Mouse (Mus musculus): ENCODE measurements around the gene Catsperd.

DNA sequence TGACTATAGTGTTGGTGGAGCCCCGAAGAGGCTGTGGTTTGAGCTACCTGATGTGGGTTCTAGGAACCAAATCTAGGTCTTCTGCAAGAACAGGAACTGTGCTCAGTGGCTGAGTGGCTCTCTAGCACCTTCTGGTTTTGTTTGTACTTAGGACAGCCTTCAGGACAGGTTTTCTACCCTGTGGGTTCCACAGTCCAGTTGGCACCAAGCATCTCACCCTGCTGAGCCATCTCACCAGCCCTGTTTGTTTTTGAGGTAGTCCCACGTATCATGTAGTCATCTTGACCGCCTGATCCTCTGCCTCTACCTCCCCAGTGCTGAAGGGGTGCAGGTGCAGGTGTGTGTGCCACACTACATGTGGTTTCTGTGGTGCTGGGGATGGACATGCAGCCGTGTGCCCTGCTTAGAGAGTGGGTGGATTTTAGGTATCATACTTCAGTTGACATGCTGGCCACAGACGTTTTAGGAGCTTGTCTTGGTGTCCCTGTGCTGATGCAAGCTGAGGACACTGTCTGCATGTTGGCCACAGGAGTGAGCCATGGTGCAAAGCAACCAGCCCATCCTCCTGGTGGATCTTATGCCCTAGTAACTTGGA, 55.7 kb downstream of the Catsperd start:
- TF ChIP-seq CTCF (IDR thresholded peaks at IDR 0.05; ENCODE audit: insufficient read depth, low read depth, low read length), result no peak
- no peak for TF ChIP-seq POLR2A (IDR thresholded peaks at IDR 0.05; ENCODE audit: insufficient read depth, low read depth, low read length)

Measured in olfactory bulb, adult 2 months (tissue).